Mouse (Mus musculus): ENCODE data around the gene Il20ra. TPM values are rescaled to one million over a fixed set of nuclear protein-coding genes. Genes with fewer than 3 reads are reported as not detected.

Gene Il20ra
- total and polyA plus RNA-seq, 3 experiments, result not detected

DNA sequence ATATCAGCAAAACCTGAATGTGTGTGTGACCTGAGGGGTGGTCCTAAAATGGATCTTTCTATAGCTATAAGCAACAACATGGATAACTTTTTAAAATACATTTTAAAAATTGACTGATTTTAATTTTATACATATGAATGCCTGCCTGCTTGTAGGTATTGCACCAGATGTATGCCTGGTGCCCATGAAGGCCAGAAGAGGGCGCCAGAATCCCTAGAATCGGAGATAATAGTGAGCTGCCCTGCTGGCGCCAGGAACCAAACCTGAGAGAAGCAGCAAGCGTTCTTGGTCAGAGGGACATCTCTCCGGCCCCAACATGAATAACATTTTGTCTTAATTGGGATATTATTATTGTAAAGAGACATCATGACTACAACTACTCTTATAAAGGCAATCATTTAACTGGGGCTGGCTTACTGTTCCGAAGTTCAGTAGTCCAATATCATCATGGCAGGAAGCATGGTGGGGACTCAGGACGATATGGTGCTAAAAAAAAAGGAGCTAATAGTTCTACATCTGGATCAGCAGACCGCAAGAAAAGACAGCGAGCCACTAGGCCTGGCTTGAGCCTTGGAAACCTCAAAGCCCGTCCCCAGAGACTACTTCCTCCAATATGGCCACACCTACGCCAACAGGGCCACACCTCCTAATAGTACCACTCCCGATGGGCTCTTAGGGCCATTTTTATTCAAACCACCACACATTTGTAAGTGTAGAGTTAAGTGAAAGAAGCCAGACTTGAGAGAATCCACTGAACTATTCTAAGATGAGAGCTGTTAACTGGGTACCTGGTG is 3.9 kb upstream of the Il20ra start:
- Histone ChIP-seq H3K9me3 (replicated peaks; ENCODE audit: low read length) (no peaks in the 10 kb centered on the region), H3K9ac (ENCODE audit: insufficient read depth, low read depth) (no peak overlapping the region), H3K27me3 (replicated peaks) (no peaks in the 10 kb centered on the region), H3K36me3 (replicated peaks in 1 of 2; ENCODE audit: control insufficient read depth in 1 of 2, insufficient read depth in 1 of 2, low read length in 1 of 2) (no peaks in the 10 kb centered on the region), H3K4me3 (replicated peaks in 1 of 3; ENCODE audit: low read depth in 2 of 3, low read length in 2 of 3, poor library complexity in 1 of 3) (no peak overlapping the region), H3K79me2 (replicated peaks; ENCODE audit: control insufficient read depth, extremely low read depth, insufficient read depth, poor library complexity, severe bottlenecking) (no peaks in the 10 kb centered on the region), H3K4me2 (ENCODE audit: insufficient read depth, low read depth, poor library complexity, severe bottlenecking) (no peak overlapping the region; the same call in 1 of the 2 replicates), H3K27ac (ENCODE audit: insufficient read depth, low read depth) (no peak overlapping the region), H3K4me1 (ENCODE audit: control insufficient read depth in 1 of 2, insufficient read depth in 2 of 2) (0 out of 4 replicates have a peak, but pooled peaks cover 0 to 3% of the 10 kb centered on the region in 2 experiments)
- TF ChIP-seq GABPA (IDR thresholded peaks at IDR 0.05; ENCODE audit: insufficient replicate concordance, low read depth, low read length), result no peak
- no peak for TF ChIP-seq POLR2AphosphoS2 (IDR thresholded peaks at IDR 0.05; ENCODE audit: low read depth, low read length)
- no peak for TF ChIP-seq JUND (conservative IDR thresholded peaks at IDR 0.05; ENCODE audit: low read depth, low read length)
- 0 out of 2 replicates have a peak, but pooled peaks have one; percentile 20 for TF ChIP-seq IRF4 (IDR thresholded peaks at IDR 0.05; ENCODE audit: low read depth, low read length)
- TF ChIP-seq MAX (IDR thresholded peaks at IDR 0.05; ENCODE audit: low read length), result no peak
- no peak for TF ChIP-seq MAZ (IDR thresholded peaks at IDR 0.05; ENCODE audit: low read depth, low read length)
- peak; percentile 64 for TF ChIP-seq SMC3 (IDR thresholded peaks at IDR 0.05; ENCODE audit: low read depth, low read length)
- TF ChIP-seq SIN3A (IDR thresholded peaks at IDR 0.05; ENCODE audit: low read length), result no peak
- no peak for TF ChIP-seq HCFC1 (IDR thresholded peaks at IDR 0.05; ENCODE audit: low read depth, low read length)
- peak; percentile 41 to 84; a peak in 3 of 4 replicates for TF ChIP-seq CTCF (conservative IDR thresholded peaks at IDR 0.05 in 1 of 2, IDR thresholded peaks at IDR 0.05 in 1 of 2; ENCODE audit: low read depth in 2 of 2, low read length in 2 of 2)
- no peak for TF ChIP-seq E2F4 (IDR thresholded peaks at IDR 0.05; ENCODE audit: insufficient replicate concordance, low read depth, low read length)
- no peak for TF ChIP-seq NELFE (IDR thresholded peaks at IDR 0.05; ENCODE audit: low read depth, low read length)
- TF ChIP-seq ETS1 (conservative IDR thresholded peaks at IDR 0.05; ENCODE audit: low read depth, low read length), result no peak
- no peak for TF ChIP-seq PAX5 (IDR thresholded peaks at IDR 0.05; ENCODE audit: low read length)
- TF ChIP-seq USF1 (IDR thresholded peaks at IDR 0.05; ENCODE audit: low read depth, low read length), result no peak
- TF ChIP-seq ZC3H11A (IDR thresholded peaks at IDR 0.05; ENCODE audit: low read depth, low read length), result no peak
- TF ChIP-seq CHD1 (IDR thresholded peaks at IDR 0.05; ENCODE audit: low read depth, low read length), result no peak
- no peak for TF ChIP-seq RCOR1 (conservative IDR thresholded peaks at IDR 0.05; ENCODE audit: low read depth, low read length)
- peak; percentile 83 for TF ChIP-seq RAD21 (IDR thresholded peaks at IDR 0.05; ENCODE audit: low read depth, low read length)
- TF ChIP-seq ZNF384 (IDR thresholded peaks at IDR 0.05; ENCODE audit: low read depth, low read length), result no peak
- TF ChIP-seq UBTF (IDR thresholded peaks at IDR 0.05; ENCODE audit: low read depth, low read length), result no peak
- no peak for TF ChIP-seq MEF2A (IDR thresholded peaks at IDR 0.05; ENCODE audit: borderline replicate concordance, low read depth, low read length)
- in situ Hi-C loops (cut with MboI; ENCODE audit: low pct_ligation_motif_present, low pct_unique_long_range_greater_than_20kb, low sequenced_read_pairs), result no loop called here
- peak; percentile 75 for DNase-seq (ENCODE audit: extremely low read depth)
- dilution Hi-C loops (cut with MboI; ENCODE audit: extremely low pct_ligation_motif_present, extremely low pct_unique_long_range_greater_than_20kb, low sequenced_read_pairs), result no loop called here

Data from CH12.LX (cell line).